11 mouse cellular contexts compared by ENCODE assay signal in the genomic region with DNA sequence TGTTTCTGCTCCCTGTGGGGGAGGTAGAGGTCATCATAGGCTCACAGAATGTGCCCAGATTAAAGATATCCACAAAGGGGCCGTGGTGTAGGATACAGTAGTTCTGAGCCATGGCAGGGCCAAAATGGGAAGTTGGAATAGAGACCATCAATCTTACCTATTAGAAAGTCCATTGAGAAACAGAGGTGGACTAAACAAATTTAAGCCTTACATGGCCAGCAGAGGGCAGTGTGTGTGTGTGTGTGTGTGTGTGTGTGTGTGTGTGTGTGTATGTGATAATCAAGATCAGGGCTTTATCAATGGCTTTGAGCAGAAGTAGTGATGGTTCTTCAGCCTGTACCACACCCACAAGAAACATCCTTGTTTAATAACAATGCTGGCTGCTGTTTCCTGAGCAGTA. TPM values are rescaled to one million over a fixed set of nuclear protein-coding genes. Genes with fewer than 3 reads are reported as not detected.
A peak's percentile ranks its signal among the peaks of the same experiment; 100 is the strongest.
DNase-seq lines count a peak whose midpoint lies in the region; ATAC-seq and TF ChIP-seq lines count a peak whose summit lies in the region.
"Had no signal": no experiment of that assay in that cellular context is flagged by ENCODE, and none has a peak within 500 bp of the region (broad histone marks: within the 10 kb centered on the region; RNA-seq: fewer than 3 reads in every experiment).

No protein-coding gene starts in this region.

- peak; percentile 57 for TF ChIP-seq CTCF in cortical plate, adult 2 months (IDR thresholded peaks at IDR 0.05; ENCODE audit: extremely low read depth, insufficient read depth, low read length)
- TF ChIP-seq CTCF in lung, adult 2 months (IDR thresholded peaks at IDR 0.05; ENCODE audit: insufficient read depth, low read length) = peak; percentile 37; the same call in 1 of the 2 replicates

- no peak overlapping the region for H3K4me3 ChIP-seq in midbrain, embryonic 10.5 days
- H3K4me3 ChIP-seq in midbrain, embryonic 16.5 days (ENCODE audit: low read depth, low read length) = no peak overlapping the region
- H3K4me3 ChIP-seq in cortical plate, adult 2 months (ENCODE audit: insufficient read depth, low read length) = no peak overlapping the region
- H3K4me3 ChIP-seq in lung, adult 2 months (replicated peaks; ENCODE audit: extremely low read depth, low read depth, low read length) = no peak overlapping the region

- H3K27me3 ChIP-seq in midbrain, embryonic 10.5 days (ENCODE audit: low read depth, poor library complexity, severe bottlenecking) = no peaks in the 10 kb centered on the region
- no peaks in the 10 kb centered on the region for H3K27me3 ChIP-seq in midbrain, embryonic 16.5 days (ENCODE audit: control insufficient read depth, insufficient read depth, low read depth, low read length)

- H3K4me2 ChIP-seq in midbrain, embryonic 16.5 days (ENCODE audit: low read length) = no peak overlapping the region

- no peak for ATAC-seq in cerebellum, adult (ENCODE audit: insufficient number of reproducible peaks, low FRiP score, low TSS enrichment)
- ATAC-seq in midbrain, embryonic 16.5 days = no peak
- no peak for ATAC-seq in activated CD4-positive, CD25-positive, alpha-beta regulatory T cell, adult 4 months
- ATAC-seq: Patski had no signal

- peak; percentile 51 for DNase-seq in cerebellum, adult 9-10 months
- peak; percentile 44 for DNase-seq in midbrain, embryonic 10.5 days (ENCODE audit: low spot score)
- no peak for DNase-seq in lung, adult 2 months
- no peak for DNase-seq in frontal cortex, postnatal 10 days (ENCODE audit: low spot score in 2 of 2)

- H3K4me1 ChIP-seq in midbrain, embryonic 10.5 days = no peaks in the 10 kb centered on the region
- no peaks in the 10 kb centered on the region for H3K4me1 ChIP-seq in midbrain, embryonic 16.5 days (ENCODE audit: control insufficient read depth, insufficient read depth, low read length)
- no peaks in the 10 kb centered on the region for H3K4me1 ChIP-seq in cortical plate, adult 2 months (ENCODE audit: control insufficient read depth, insufficient read depth, low read length)
- H3K4me1 ChIP-seq in lung, adult 2 months (ENCODE audit: control insufficient read depth, insufficient read depth, low read length) = peaks cover 2% of the 10 kb centered on the region; the same call in 1 of the 2 replicates

- no peak overlapping the region for H3K27ac ChIP-seq in midbrain, embryonic 10.5 days (replicated peaks)
- H3K27ac ChIP-seq in midbrain, embryonic 16.5 days (ENCODE audit: low read length) = no peak overlapping the region
- H3K27ac ChIP-seq in cortical plate, adult 2 months (ENCODE audit: insufficient read depth, low read length) = no peak overlapping the region
- H3K27ac ChIP-seq: macrophage had no signal

- H3K9ac ChIP-seq in midbrain, embryonic 16.5 days (ENCODE audit: low read depth, low read length) = no peak overlapping the region

- H3K9me3 ChIP-seq in midbrain, embryonic 10.5 days (replicated peaks) = no peaks in the 10 kb centered on the region
- no peaks in the 10 kb centered on the region for H3K9me3 ChIP-seq in midbrain, embryonic 16.5 days (replicated peaks; ENCODE audit: control insufficient read depth, low read length, poor library complexity, severe bottlenecking)

- WGBS in midbrain, embryonic 10.5 days = 58% methylated on average over 1 of the region's 1 CpGs
- WGBS in midbrain, embryonic 16.5 days = 46% methylated on average over 1 of the region's 1 CpGs
- 32% methylated on average over 1 of the region's 1 CpGs for WGBS in lung, adult 2 months

- H3K36me3 ChIP-seq in midbrain, embryonic 10.5 days = peaks cover 13% of the 10 kb centered on the region
- H3K36me3 ChIP-seq in midbrain, embryonic 16.5 days (ENCODE audit: control insufficient read depth, insufficient read depth, low read length) = peaks cover 6% of the 10 kb centered on the region

- TF ChIP-seq POLR2A in cortical plate, adult 2 months (IDR thresholded peaks at IDR 0.05; ENCODE audit: extremely low read depth, insufficient read depth, low read length) = no peak
- TF ChIP-seq POLR2A in lung, adult 2 months (IDR thresholded peaks at IDR 0.05; ENCODE audit: borderline replicate concordance, extremely low read depth, low read depth, low read length) = no peak

RNA-seq across cellular contexts. Expression of a gene that starts 8.3 kb away (rescaled TPM):
- polyA plus RNA-seq in midbrain, embryonic 10.5 days (2016; fragmentation: Nextera tagmentation; extraction: Ambion mirVana) = 17.1 and 21.8 TPM in 2 replicates
- polyA plus RNA-seq in midbrain, embryonic 16.5 days (2015; fragmentation: Nextera tagmentation; extraction: Ambion mirVana) = 27.5 and 27.9 TPM in 2 replicates
- polyA plus RNA-seq in cortical plate, adult 2 months (2012; rRNA removed) = 22.7 and 25.2 TPM in 2 replicates
- polyA plus RNA-seq in lung, adult 2 months (2012; rRNA removed) = 16.8 and 19.8 TPM in 2 replicates
- polyA plus RNA-seq in activated CD4-positive, CD25-positive, alpha-beta regulatory T cell, adult 4 months (2017; shearing (Covaris generic)) = 10 to 100 TPM; 35.8 to 39.8 TPM

RNA-seq across cellular contexts. Expression of a gene that starts 8.9 kb away (rescaled TPM):
- 59.0 and 71.9 TPM in 2 replicates for polyA plus RNA-seq in midbrain, embryonic 10.5 days (2016; fragmentation: Nextera tagmentation; extraction: Ambion mirVana)
- 302 and 362 TPM in 2 replicates for polyA plus RNA-seq in midbrain, embryonic 16.5 days (2015; fragmentation: Nextera tagmentation; extraction: Ambion mirVana)
- 508 and 534 TPM in 2 replicates for polyA plus RNA-seq in cortical plate, adult 2 months (2012; rRNA removed)
- 29.9 and 35.5 TPM in 2 replicates for polyA plus RNA-seq in lung, adult 2 months (2012; rRNA removed)
- not detected for polyA plus RNA-seq in activated CD4-positive, CD25-positive, alpha-beta regulatory T cell, adult 4 months (2017; shearing (Covaris generic))
- polyA plus RNA-seq: macrophage had no signal

RNA-seq across cellular contexts. Expression of a gene that starts 26.3 kb away (rescaled TPM):
- polyA plus RNA-seq in midbrain, embryonic 10.5 days (2016; fragmentation: Nextera tagmentation; extraction: Ambion mirVana) = 0.51 and 1.3 TPM in 2 replicates
- 5.3 and 5.7 TPM in 2 replicates for polyA plus RNA-seq in midbrain, embryonic 16.5 days (2015; fragmentation: Nextera tagmentation; extraction: Ambion mirVana)
- polyA plus RNA-seq in cortical plate, adult 2 months (2012; rRNA removed) = 17.2 and 23.2 TPM in 2 replicates
- polyA plus RNA-seq in lung, adult 2 months (2012; rRNA removed) = 179 and 229 TPM in 2 replicates
- polyA plus RNA-seq in activated CD4-positive, CD25-positive, alpha-beta regulatory T cell, adult 4 months (2017; shearing (Covaris generic)) = under 1 TPM in 1 of 2 experiments, not detected in 1; 0.83 TPM
- polyA plus RNA-seq: macrophage had no signal

RNA-seq across cellular contexts. Expression of a gene that starts 43.1 kb away (rescaled TPM):
- not detected in 2 replicates for polyA plus RNA-seq in midbrain, embryonic 10.5 days (2016; fragmentation: Nextera tagmentation; extraction: Ambion mirVana)
- polyA plus RNA-seq in midbrain, embryonic 16.5 days (2015; fragmentation: Nextera tagmentation; extraction: Ambion mirVana) = not detected in 2 replicates
- polyA plus RNA-seq in cortical plate, adult 2 months (2012; rRNA removed) = 1.1 TPM in 1 of 2 replicates, not detected in the other
- polyA plus RNA-seq in lung, adult 2 months (2012; rRNA removed) = not detected in 2 replicates
- polyA plus RNA-seq in activated CD4-positive, CD25-positive, alpha-beta regulatory T cell, adult 4 months (2017; shearing (Covaris generic)) = not detected
- polyA plus RNA-seq: gonadal fat pad, adult 2 months; macrophage; Patski had no signal

RNA-seq across cellular contexts. Expression of a gene that starts 47.4 kb away (rescaled TPM):
- polyA plus RNA-seq in midbrain, embryonic 10.5 days (2016; fragmentation: Nextera tagmentation; extraction: Ambion mirVana) = 58.9 and 59.4 TPM in 2 replicates
- polyA plus RNA-seq in midbrain, embryonic 16.5 days (2015; fragmentation: Nextera tagmentation; extraction: Ambion mirVana) = 48.2 and 48.8 TPM in 2 replicates
- 81.8 and 96.1 TPM in 2 replicates for polyA plus RNA-seq in cortical plate, adult 2 months (2012; rRNA removed)
- 34.2 and 42.7 TPM in 2 replicates for polyA plus RNA-seq in lung, adult 2 months (2012; rRNA removed)
- polyA plus RNA-seq in activated CD4-positive, CD25-positive, alpha-beta regulatory T cell, adult 4 months (2017; shearing (Covaris generic)) = 1 to 10 TPM; 2.1 to 3.3 TPM

Comparison
In these comparisons a context has a peak if more than half of its experiments do, and no peak if none do; other contexts are left out.
1. DNase-seq: peak in cerebellum, adult 9-10 months (single experiment) and midbrain, embryonic 10.5 days (single experiment); none in lung, adult 2 months (single experiment) and frontal cortex, postnatal 10 days (0 of 2).
2. RNA of a gene that starts 8.9 kb away (polyA plus RNA-seq): 508 to 534 TPM in cortical plate, adult 2 months, 302 to 362 TPM in midbrain, embryonic 16.5 days, 59.0 to 71.9 TPM in midbrain, embryonic 10.5 days and 29.9 to 35.5 TPM in lung, adult 2 months; not detected in activated CD4-positive, CD25-positive, alpha-beta regulatory T cell, adult 4 months; every median in the first group is over 10 times any median in the second.